Comparison of ENCODE assay signal across 8 mouse cellular contexts in genomic region chr3:85923954-85924945, GRCm38 (mm10). TPM values are rescaled to one million over a fixed set of nuclear protein-coding genes. Genes with fewer than 3 reads are reported as not detected.
DNase-seq lines count a peak whose midpoint lies in the region; ATAC-seq and TF ChIP-seq lines count a peak whose summit lies in the region.

No protein-coding gene starts in this region.

- peaks cover 10% of the 10 kb centered on the region for H3K4me1 ChIP-seq in midbrain, embryonic 10.5 days

- 49% methylated on average over 18 of the region's 18 CpGs for WGBS in midbrain, embryonic 10.5 days

- DNase-seq in adrenal gland, adult (ENCODE audit: inconsistent age in 2 of 2, low spot score in 1 of 2): peak; percentile 76 to 93
- peak; percentile 57 to 61 for DNase-seq in gastrocnemius, adult 8-10 months (ENCODE audit: low spot score in 2 of 2)
- DNase-seq in induced T-regulatory cell, adult 2 months (ENCODE audit: low read depth): peak; percentile 62
- DNase-seq in left cerebral cortex, adult 2 months (ENCODE audit: extremely low spot score in 1 of 2, low spot score in 2 of 2): peak; percentile 79 to 92
- DNase-seq in midbrain, embryonic 10.5 days (ENCODE audit: low spot score): peak; percentile 77
- DNase-seq in skeletal muscle tissue, adult 2 months (ENCODE audit: low read depth, low spot score): peak; percentile 61

- H3K27ac ChIP-seq in left cerebral cortex, adult 2 months: no peak overlapping the region
- H3K27ac ChIP-seq in midbrain, embryonic 10.5 days (replicated peaks): no peak overlapping the region

- no peak; the same call in none of the 2 replicates for TF ChIP-seq CTCF in left cerebral cortex, adult 2 months (IDR thresholded peaks at IDR 0.05)

- intact Hi-C loops in left cerebral cortex, adult 2 months (cut with DNase I): loop anchor here (2.0 to 10.0 kb wide), 6 partner anchors 208 to 1002 kb away; partner anchors contain the start of gene Gatb

- peak overlapping the region; percentile 16; the same call in 1 of the 2 replicates for H3K4me3 ChIP-seq in left cerebral cortex, adult 2 months
- H3K4me3 ChIP-seq in midbrain, embryonic 10.5 days: no peak overlapping the region

- peak; percentile 98 for ATAC-seq in common myeloid progenitor, adult 5-6 weeks (replicated peaks; ENCODE audit: low read depth, poor library complexity, severe bottlenecking)
- no peak for ATAC-seq in monocyte, adult 5-6 weeks (replicated peaks; ENCODE audit: insufficient number of reproducible peaks, low FRiP score, low TSS enrichment, poor library complexity, severe bottlenecking)

- H3K27me3 ChIP-seq in midbrain, embryonic 10.5 days (ENCODE audit: low read depth, poor library complexity, severe bottlenecking): no peaks in the 10 kb centered on the region

- H3K36me3 ChIP-seq in midbrain, embryonic 10.5 days: no peaks in the 10 kb centered on the region

- H3K9me3 ChIP-seq in midbrain, embryonic 10.5 days (replicated peaks): no peaks in the 10 kb centered on the region

RNA-seq across cellular contexts. Expression of gene Gm37240, which starts 36.9 kb away (rescaled TPM):
- not detected in 2 replicates for total RNA-seq in common myeloid progenitor, adult 5-6 weeks (2017)
- 10 to 100 TPM; 29.7 to 37.8 (median 36.6) TPM for total RNA-seq in gastrocnemius, adult 8-10 months (2022)
- 1 to 10 TPM in 1 of 2 experiments, under 1 TPM in 1; 0.27 to 1.1 TPM for total RNA-seq in left cerebral cortex, adult 2 months (2021)
- polyA plus RNA-seq in midbrain, embryonic 10.5 days (2016; fragmentation: Nextera tagmentation; extraction: Ambion mirVana): 0.21 and 0.44 TPM in 2 replicates
- 0.97 TPM in 1 of 3 replicates, not detected in the others for total RNA-seq in monocyte, adult 5-6 weeks (2017)

RNA-seq across cellular contexts. Expression of gene Glt28d2, which starts 36.9 kb away (rescaled TPM):
- total RNA-seq in common myeloid progenitor, adult 5-6 weeks (2017): not detected in 2 replicates
- 1 to 10 TPM; 5.6 to 8.9 (median 5.8) TPM for total RNA-seq in gastrocnemius, adult 8-10 months (2022)
- under 1 TPM; 0.33 to 0.66 TPM for total RNA-seq in left cerebral cortex, adult 2 months (2021)
- 0.16 TPM in 1 of 2 replicates, not detected in the other for polyA plus RNA-seq in midbrain, embryonic 10.5 days (2016; fragmentation: Nextera tagmentation; extraction: Ambion mirVana)
- total RNA-seq in monocyte, adult 5-6 weeks (2017): 0.43 TPM in 1 of 3 replicates, not detected in the others

RNA-seq across cellular contexts. Expression of gene Sh3d19, which starts 46.7 kb away (rescaled TPM):
- 3.6 and 3.9 TPM in 2 replicates for total RNA-seq in common myeloid progenitor, adult 5-6 weeks (2017)
- 1 to 10 TPM; 4.5 to 9.7 (median 7.4) TPM for total RNA-seq in gastrocnemius, adult 8-10 months (2022)
- 10 to 100 TPM; 15.6 to 16.0 TPM for total RNA-seq in left cerebral cortex, adult 2 months (2021)
- 6.8 and 6.9 TPM in 2 replicates for polyA plus RNA-seq in midbrain, embryonic 10.5 days (2016; fragmentation: Nextera tagmentation; extraction: Ambion mirVana)
- 2.0 to 5.6 TPM (median 2.1 TPM) in 3 replicates for total RNA-seq in monocyte, adult 5-6 weeks (2017)

Comparison
In these comparisons a context has a peak if more than half of its experiments do, and no peak if none do; other contexts are left out.
1. RNA of gene Gm37240, which starts 36.9 kb away (total RNA-seq): 29.7 to 37.8 TPM in gastrocnemius, adult 8-10 months; 0.27 to 1.1 TPM in left cerebral cortex, adult 2 months, 0.97 TPM in monocyte, adult 5-6 weeks and not detected in common myeloid progenitor, adult 5-6 weeks; every median in the first group is over 10 times any median in the second.
2. Peak in every context shown above with its lines, with median percentiles within 50 percentile points of each other: DNase-seq.